Mouse (Mus musculus) kidney, adult 10 weeks (tissue): ENCODE data around the gene Lpcat4. TPM values are rescaled to one million over a fixed set of nuclear protein-coding genes. Genes with fewer than 3 reads are reported as not detected.

Source experiments
- polyA plus RNA-seq: library from polyadenylated mRNA; stranded (reverse); fragments of 350-450 nt; fragmentation: Illumina TruSeq; extraction: RNeasy Lipid Tissue Mini Kit (QIAGEN cat#74804); gene quantifications from one replicate; pipeline ENCODE4 v1.2.3, GENCODE M21; 2014; ENCODE audit warnings: low read depth, low replicate concordance

Gene Lpcat4
- not detected for polyA plus RNA-seq

GRCm38 (mm10) chr2:112239212-112239934 lies at the start of gene Lpcat4:
Gene Lpcat4 (plus strand): TSS chr2:112239468.

GRCm38 (mm10) chr2:112259241-112259962 lies 20.1 kb downstream of the Lpcat4 start, which contains the start of gene Nutm1:
Gene Nutm1 (minus strand): TSS chr2:112259291.

GRCm38 (mm10) chr2:112261748-112262653 lies 22.7 kb downstream of the Lpcat4 start, which contains the start of gene Nop10:
Gene Nop10 (plus strand): TSS chr2:112261926.

GRCm38 (mm10) chr2:112265448-112266241 lies 26.4 kb downstream of the Lpcat4 start, which contains the start of gene Slc12a6:
Gene Slc12a6 (plus strand): TSS chr2:112265825.

GRCm38 (mm10) chr2:112266242-112266592 lies 26.9 kb downstream of the Lpcat4 start, which contains the start of gene Gm21985:
Gene Gm21985 (plus strand): TSS chr2:112266314.

Other genes with a start within 250 kb of the Lpcat4 start
- gene Olfr1309, start 249.2 kb upstream of the Lpcat4 start, polyA plus RNA-seq, result not detected
- gene Olfr1310, start 226.8 kb upstream of the Lpcat4 start, polyA plus RNA-seq, result not detected
- not detected for gene Olfr1311, start 215.1 kb upstream of the Lpcat4 start, polyA plus RNA-seq
- not detected for gene Olfr1312, start 189.2 kb upstream of the Lpcat4 start, polyA plus RNA-seq
- not detected for gene Olfr1313, start 161.6 kb upstream of the Lpcat4 start, polyA plus RNA-seq
- gene Olfr1314, start 142.7 kb upstream of the Lpcat4 start, polyA plus RNA-seq, result not detected
- gene Olfr1315-ps1, start 124.0 kb upstream of the Lpcat4 start, polyA plus RNA-seq, result not detected
- not detected for gene Olfr1316, start 104.5 kb upstream of the Lpcat4 start, polyA plus RNA-seq
- gene Olfr1317, start 99.1 kb upstream of the Lpcat4 start, polyA plus RNA-seq, result not detected
- not detected for gene Olfr1318, start 85.3 kb upstream of the Lpcat4 start, polyA plus RNA-seq
- gene Nutm1, start 19.8 kb downstream of the Lpcat4 start, polyA plus RNA-seq, result not detected
- gene Nop10, start 22.5 kb downstream of the Lpcat4 start, polyA plus RNA-seq, result 48.2 TPM
- 44.4 TPM for gene Slc12a6, start 26.4 kb downstream of the Lpcat4 start, polyA plus RNA-seq
- gene Gm21985, start 26.8 kb downstream of the Lpcat4 start, polyA plus RNA-seq, result 0.40 TPM
- 91.9 TPM for gene Emc4, start 128.6 kb downstream of the Lpcat4 start, polyA plus RNA-seq
- gene Katnbl1, start 139.7 kb downstream of the Lpcat4 start, polyA plus RNA-seq, result 42.4 TPM
- 82.5 TPM for gene Emc7, start 215.5 kb downstream of the Lpcat4 start, polyA plus RNA-seq
- gene Chrm5, start 241.3 kb downstream of the Lpcat4 start, polyA plus RNA-seq, result not detected